Mouse (Mus musculus): ENCODE data around the gene Exoc4. TPM values are rescaled to one million over a fixed set of nuclear protein-coding genes. Genes with fewer than 3 reads are reported as not detected.

Exoc4 gene
- total and polyA plus RNA-seq, 2 experiments, result 3.7 to 28.0 TPM

DNA sequence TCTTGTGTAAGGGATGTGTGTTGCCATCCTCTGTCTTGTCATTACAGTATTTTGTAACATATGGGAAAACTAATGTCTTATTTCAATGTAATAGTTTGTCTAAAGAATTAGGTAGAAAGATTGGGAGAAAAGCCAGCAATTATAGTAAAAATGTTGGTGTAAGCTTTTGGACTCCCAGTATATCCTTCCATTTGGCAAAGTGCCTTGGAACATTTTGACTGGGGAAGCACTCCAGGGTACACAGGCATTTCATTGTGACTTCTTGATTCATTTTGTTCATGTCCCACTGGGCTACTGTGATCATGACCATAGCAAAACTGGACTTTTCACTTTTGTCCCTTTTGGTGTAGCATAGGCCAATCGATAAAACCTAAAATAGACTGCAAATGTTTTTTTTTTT lies 61.6 kb downstream of the Exoc4 start:
- Histone ChIP-seq H3K27ac (replicated peaks; ENCODE audit: insufficient read depth, low read depth, low read length) (peak overlapping the region; percentile 75), H3K9ac (ENCODE audit: low read depth, low read length) (no peak overlapping the region), H3K4me1 (ENCODE audit: control insufficient read depth, insufficient read depth, low read length) (peaks cover 6% of the 10 kb centered on the region; the same call in 1 of the 2 replicates), H3K79me2 (ENCODE audit: control insufficient read depth, insufficient read depth, low read length) (no peaks in the 10 kb centered on the region), H3K27me3 (ENCODE audit: control insufficient read depth, insufficient read depth, low read length) (no peaks in the 10 kb centered on the region), H3K36me3 (ENCODE audit: control insufficient read depth, insufficient read depth, low read length) (no peaks in the 10 kb centered on the region; the same call in 1 of the 2 replicates), H3K4me3 (ENCODE audit: insufficient read depth, low read depth, low read length) (no peak overlapping the region)
- WGBS, result 37% methylated on average over 1 of the region's 1 CpGs
- TF ChIP-seq CTCF (IDR thresholded peaks at IDR 0.05; ENCODE audit: low read depth, low read length), result no peak
- no peak for TF ChIP-seq POLR2A (IDR thresholded peaks at IDR 0.05; ENCODE audit: extremely low read depth, insufficient read depth, low read length)
- peak; percentile 88 for DNase-seq (ENCODE audit: extremely low read depth, low read depth, low spot score)

- peak; percentile 45; the same call in 1 of the 2 replicates for TF ChIP-seq CTCF (IDR thresholded peaks at IDR 0.05; ENCODE audit: low read depth, low read length)
- TF ChIP-seq POLR2A (IDR thresholded peaks at IDR 0.05; ENCODE audit: extremely low read depth, insufficient read depth, low read length), result no peak
- Histone ChIP-seq H3K4me1 (ENCODE audit: control insufficient read depth, insufficient read depth, low read length) (no peaks in the 10 kb centered on the region), H3K4me3 (ENCODE audit: insufficient read depth, low read depth, low read length) (no peak overlapping the region), H3K79me2 (ENCODE audit: control insufficient read depth, insufficient read depth, low read length) (no peaks in the 10 kb centered on the region), H3K27me3 (ENCODE audit: control insufficient read depth, insufficient read depth, low read length) (no peaks in the 10 kb centered on the region), H3K27ac (replicated peaks; ENCODE audit: insufficient read depth, low read depth, low read length) (no peak overlapping the region), H3K9ac (ENCODE audit: low read depth, low read length) (no peak overlapping the region), H3K36me3 (ENCODE audit: control insufficient read depth, insufficient read depth, low read length) (no peaks in the 10 kb centered on the region)
- peak; percentile 47 for DNase-seq (ENCODE audit: extremely low read depth, low read depth, low spot score)
- 67% methylated on average over 3 of the region's 3 CpGs for WGBS
These were observed 74.0 kb downstream of the Exoc4 start for GRCm38 (mm10) chr6:33322849-33323248.

DNA sequence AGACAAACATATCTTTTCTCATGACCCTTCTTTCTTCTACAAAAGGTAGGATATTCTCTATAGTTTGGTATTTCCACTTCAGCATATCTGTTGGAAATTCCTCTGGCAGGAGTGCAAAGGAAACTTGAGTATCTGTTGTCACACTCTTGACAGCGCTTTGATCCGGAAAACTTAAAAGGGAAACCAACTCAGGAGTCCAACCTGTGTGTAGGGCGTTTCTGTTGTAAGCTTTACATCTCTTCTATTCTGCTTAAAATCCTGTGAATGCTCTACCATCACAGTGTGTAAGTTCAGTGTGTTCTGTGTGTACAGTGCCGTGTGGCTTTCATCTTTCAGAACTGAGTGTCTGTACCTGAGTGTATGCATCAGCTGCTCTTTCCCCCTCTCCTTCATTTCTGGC lies 74.5 kb downstream of the Exoc4 start:
- H3K27ac ChIP-seq (replicated peaks; ENCODE audit: insufficient read depth, low read depth, low read length), result no peak overlapping the region
- no peaks in the 10 kb centered on the region for H3K79me2 ChIP-seq (ENCODE audit: control insufficient read depth, insufficient read depth, low read length)
- no peaks in the 10 kb centered on the region for H3K4me1 ChIP-seq (ENCODE audit: control insufficient read depth, insufficient read depth, low read length)
- no peak overlapping the region for H3K9ac ChIP-seq (ENCODE audit: low read depth, low read length)
- H3K27me3 ChIP-seq (ENCODE audit: control insufficient read depth, insufficient read depth, low read length), result no peaks in the 10 kb centered on the region
- H3K36me3 ChIP-seq (ENCODE audit: control insufficient read depth, insufficient read depth, low read length), result no peaks in the 10 kb centered on the region
- WGBS, result 76% methylated on average over 4 of the region's 4 CpGs
- no peak for DNase-seq (ENCODE audit: extremely low read depth, low read depth, low spot score)
- H3K4me3 ChIP-seq (ENCODE audit: insufficient read depth, low read depth, low read length), result no peak overlapping the region
- TF ChIP-seq CTCF (IDR thresholded peaks at IDR 0.05; ENCODE audit: low read depth, low read length) (no peak), POLR2A (IDR thresholded peaks at IDR 0.05; ENCODE audit: extremely low read depth, insufficient read depth, low read length) (no peak)

- TF ChIP-seq POLR2A (IDR thresholded peaks at IDR 0.05; ENCODE audit: extremely low read depth, insufficient read depth, low read length), result no peak
- no peak for TF ChIP-seq CTCF (IDR thresholded peaks at IDR 0.05; ENCODE audit: low read depth, low read length)
- no peaks in the 10 kb centered on the region for H3K4me1 ChIP-seq (ENCODE audit: control insufficient read depth, insufficient read depth, low read length)
These were observed 79.4 kb downstream of the Exoc4 start for GRCm38 (mm10) chr6:33328326-33328725.

GRCm38 (mm10) chr6:33347088-33347775 lies 98.3 kb downstream of the Exoc4 start:
- no peak for DNase-seq (ENCODE audit: extremely low read depth, low read depth, low spot score)
- Histone ChIP-seq H3K9ac (ENCODE audit: low read depth, low read length) (no peak overlapping the region), H3K36me3 (ENCODE audit: control insufficient read depth, insufficient read depth, low read length) (no peaks in the 10 kb centered on the region), H3K4me1 (ENCODE audit: control insufficient read depth, insufficient read depth, low read length) (no peaks in the 10 kb centered on the region), H3K27me3 (ENCODE audit: control insufficient read depth, insufficient read depth, low read length) (no peaks in the 10 kb centered on the region), H3K27ac (replicated peaks; ENCODE audit: insufficient read depth, low read depth, low read length) (no peak overlapping the region), H3K4me3 (ENCODE audit: insufficient read depth, low read depth, low read length) (no peak overlapping the region), H3K79me2 (ENCODE audit: control insufficient read depth, insufficient read depth, low read length) (no peaks in the 10 kb centered on the region)
- TF ChIP-seq CTCF (IDR thresholded peaks at IDR 0.05; ENCODE audit: low read depth, low read length) (no peak), POLR2A (IDR thresholded peaks at IDR 0.05; ENCODE audit: extremely low read depth, insufficient read depth, low read length) (no peak)
- 89% methylated on average over 1 of the region's 1 CpGs for WGBS

More at GRCm38 (mm10) chr6:33328326-33328725, 79.4 kb downstream of the Exoc4 start:
- Histone ChIP-seq H3K4me3 (ENCODE audit: insufficient read depth, low read depth, low read length) (no peak overlapping the region), H3K27ac (replicated peaks; ENCODE audit: insufficient read depth, low read depth, low read length) (no peak overlapping the region), H3K9ac (ENCODE audit: low read depth, low read length) (no peak overlapping the region), H3K79me2 (ENCODE audit: control insufficient read depth, insufficient read depth, low read length) (no peaks in the 10 kb centered on the region), H3K36me3 (ENCODE audit: control insufficient read depth, insufficient read depth, low read length) (peaks cover 2% of the 10 kb centered on the region; the same call in 1 of the 2 replicates), H3K27me3 (ENCODE audit: control insufficient read depth, insufficient read depth, low read length) (no peaks in the 10 kb centered on the region)
- DNase-seq (ENCODE audit: extremely low read depth, low read depth, low spot score), result no peak
- WGBS, result 93% methylated on average over 1 of the region's 1 CpGs

DNA sequence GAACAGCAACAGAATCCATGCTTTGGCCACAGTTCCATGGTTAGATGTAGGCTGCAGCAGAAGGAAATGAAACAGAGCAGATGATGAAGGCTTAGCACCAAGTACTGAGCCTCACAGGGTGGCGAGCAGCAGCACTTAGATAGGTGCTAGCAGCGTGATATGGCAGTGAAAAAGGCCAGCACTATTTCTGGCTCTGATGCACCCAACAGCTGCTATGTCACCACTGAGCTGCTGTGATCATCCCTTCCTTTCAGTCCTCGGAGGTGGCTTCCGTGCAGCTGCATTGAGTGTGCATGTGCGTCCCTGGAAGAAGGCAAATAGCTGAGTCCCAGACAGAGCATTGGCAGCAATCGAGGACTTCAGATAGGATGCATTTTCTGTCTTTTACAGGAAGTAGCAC lies 112.7 kb downstream of the Exoc4 start:
- H3K4me3 ChIP-seq (ENCODE audit: insufficient read depth, low read depth, low read length), result no peak overlapping the region
- no peak overlapping the region for H3K27ac ChIP-seq (replicated peaks; ENCODE audit: insufficient read depth, low read depth, low read length)
- DNase-seq (ENCODE audit: extremely low read depth, low read depth, low spot score), result no peak
- 83% methylated on average over 6 of the region's 6 CpGs for WGBS
- H3K36me3 ChIP-seq (ENCODE audit: control insufficient read depth, insufficient read depth, low read length), result no peaks in the 10 kb centered on the region
- no peaks in the 10 kb centered on the region for H3K27me3 ChIP-seq (ENCODE audit: control insufficient read depth, insufficient read depth, low read length)
- H3K9ac ChIP-seq (ENCODE audit: low read depth, low read length), result no peak overlapping the region
- no peaks in the 10 kb centered on the region for H3K4me1 ChIP-seq (ENCODE audit: control insufficient read depth, insufficient read depth, low read length)
- TF ChIP-seq POLR2A (IDR thresholded peaks at IDR 0.05; ENCODE audit: extremely low read depth, insufficient read depth, low read length) (no peak), CTCF (IDR thresholded peaks at IDR 0.05; ENCODE audit: low read depth, low read length) (no peak)
- H3K79me2 ChIP-seq (ENCODE audit: control insufficient read depth, insufficient read depth, low read length), result 0 out of 2 replicates have a peak, but pooled peaks cover 2% of the 10 kb centered on the region

All from liver, adult 2 months (tissue).